Mouse (Mus musculus): ENCODE results near the gene Fancd2.

Gene Fancd2

DNA sequence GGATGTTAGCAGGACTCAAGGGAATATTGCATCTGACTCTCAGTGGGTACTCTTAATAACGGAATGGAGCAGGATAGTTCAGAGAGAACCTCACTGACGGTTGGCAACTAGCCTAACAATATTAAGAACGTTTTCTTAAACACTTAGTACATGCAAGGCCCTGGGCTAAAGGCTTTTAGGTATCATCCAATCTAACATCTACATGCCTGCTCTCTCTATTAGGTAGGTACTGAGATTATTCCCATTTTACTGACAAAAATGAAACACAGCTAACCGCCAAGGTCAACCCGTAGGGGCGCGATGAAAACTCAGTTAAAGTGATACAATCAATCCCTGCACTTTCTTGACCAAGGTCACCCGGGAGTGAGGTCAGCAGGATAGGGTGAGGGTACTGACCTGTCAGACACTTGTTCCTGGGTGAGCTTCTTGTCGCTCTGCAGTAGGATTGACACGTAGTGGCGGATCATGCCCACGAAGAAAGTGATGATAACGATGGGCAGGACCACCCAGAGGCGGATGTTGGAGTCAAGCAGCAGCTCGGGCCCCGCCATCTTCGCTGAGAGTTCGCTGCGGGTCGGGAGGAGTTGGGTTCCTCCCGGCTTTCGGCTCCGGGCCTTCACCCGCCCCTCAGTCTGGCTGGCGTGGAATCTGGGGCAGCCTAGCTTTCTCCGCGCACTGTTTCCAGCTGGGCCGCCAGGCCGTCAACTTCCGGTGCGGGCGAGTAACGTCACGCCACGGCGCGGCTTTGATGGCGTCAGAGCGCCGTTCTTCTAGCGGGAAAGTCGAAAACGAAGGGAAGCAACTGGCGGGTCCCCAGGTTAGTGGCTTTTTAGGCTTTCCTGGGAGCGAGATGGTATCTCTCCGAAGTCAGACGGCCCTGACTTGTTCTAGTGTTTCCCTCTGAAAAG is at the start of gene Fancd2, which contains the start of gene Emc3:
Fancd2 (plus strand) TSS at position 751 of the 908 bp plus-strand sequence.
Emc3 (minus strand) TSS at position 721 of the 908 bp plus-strand sequence.
- peak; percentile 95 to 96 for DNase-seq (ENCODE audit: low spot score in 2 of 2)

DNA sequence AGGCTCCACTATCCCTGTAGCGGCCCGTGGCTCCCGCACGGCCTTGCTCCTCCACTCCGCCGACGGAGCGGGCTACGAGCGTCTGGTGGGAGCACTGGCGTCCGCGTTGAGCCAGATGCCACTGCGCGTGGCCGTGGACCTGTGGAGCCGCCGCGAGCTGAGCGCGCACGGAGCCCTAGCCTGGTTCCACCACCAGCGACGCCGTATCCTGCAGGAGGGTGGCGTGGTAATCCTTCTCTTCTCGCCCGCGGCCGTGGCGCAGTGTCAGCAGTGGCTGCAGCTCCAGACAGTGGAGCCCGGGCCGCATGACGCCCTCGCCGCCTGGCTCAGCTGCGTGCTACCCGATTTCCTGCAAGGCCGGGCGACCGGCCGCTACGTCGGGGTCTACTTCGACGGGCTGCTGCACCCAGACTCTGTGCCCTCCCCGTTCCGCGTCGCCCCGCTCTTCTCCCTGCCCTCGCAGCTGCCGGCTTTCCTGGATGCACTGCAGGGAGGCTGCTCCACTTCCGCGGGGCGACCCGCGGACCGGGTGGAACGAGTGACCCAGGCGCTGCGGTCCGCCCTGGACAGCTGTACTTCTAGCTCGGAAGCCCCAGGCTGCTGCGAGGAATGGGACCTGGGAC is 48.9 kb upstream of the Fancd2 start:
- DNase-seq (ENCODE audit: low spot score in 2 of 2) = no peak

DNA sequence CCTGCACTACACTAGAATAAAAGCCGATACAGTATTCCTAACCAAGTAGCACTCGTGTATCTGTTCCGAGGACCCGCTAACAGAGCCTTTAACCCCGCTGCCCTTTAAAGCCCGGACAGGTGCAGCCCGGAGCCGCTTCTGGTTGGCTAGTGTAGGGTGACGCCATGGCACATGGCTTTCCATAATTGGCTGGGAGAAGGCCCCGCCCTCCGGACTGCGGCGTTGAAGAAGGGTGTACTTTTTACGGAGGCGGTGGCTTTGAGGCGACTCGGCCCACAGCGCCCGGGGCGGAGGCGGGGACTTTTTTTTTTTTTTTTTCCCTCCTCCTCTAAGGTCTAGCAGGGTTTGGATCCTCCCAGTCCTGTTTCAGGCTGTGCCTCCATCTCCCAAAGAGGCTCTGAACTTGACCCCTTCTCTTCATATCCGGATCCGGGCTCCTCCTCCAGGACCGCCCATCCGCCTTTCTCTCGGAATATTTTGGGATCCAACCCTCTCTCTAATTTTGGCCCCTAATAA is 48.3 kb upstream of the Fancd2 start, which contains the start of gene Creld1:
Creld1 (plus strand) TSS at position 198 of the 516 bp plus-strand sequence.
- DNase-seq (ENCODE audit: low spot score in 2 of 2) = peak; percentile 94 to 95

DNA sequence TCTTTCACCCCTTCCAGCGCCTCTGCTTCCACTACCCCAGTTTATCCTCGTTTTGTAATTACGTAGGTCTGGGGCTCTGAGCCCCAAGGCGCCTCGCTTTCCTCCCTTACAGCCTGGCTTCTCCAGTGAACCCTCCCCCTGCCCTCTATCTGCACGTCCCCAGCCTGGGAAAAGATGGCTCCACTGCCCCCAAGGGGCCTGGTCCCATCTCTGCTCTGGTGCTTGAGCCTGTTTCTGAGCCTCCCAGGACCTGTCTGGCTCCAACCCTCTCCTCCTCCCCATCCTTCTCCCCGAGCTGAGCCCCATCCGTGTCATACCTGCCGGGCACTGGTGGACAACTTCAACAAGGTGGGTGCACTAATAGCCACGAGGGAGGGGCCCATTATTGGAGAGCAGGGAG is 47.8 kb upstream of the Fancd2 start:
- no peak for DNase-seq (ENCODE audit: low spot score in 2 of 2)

DNA sequence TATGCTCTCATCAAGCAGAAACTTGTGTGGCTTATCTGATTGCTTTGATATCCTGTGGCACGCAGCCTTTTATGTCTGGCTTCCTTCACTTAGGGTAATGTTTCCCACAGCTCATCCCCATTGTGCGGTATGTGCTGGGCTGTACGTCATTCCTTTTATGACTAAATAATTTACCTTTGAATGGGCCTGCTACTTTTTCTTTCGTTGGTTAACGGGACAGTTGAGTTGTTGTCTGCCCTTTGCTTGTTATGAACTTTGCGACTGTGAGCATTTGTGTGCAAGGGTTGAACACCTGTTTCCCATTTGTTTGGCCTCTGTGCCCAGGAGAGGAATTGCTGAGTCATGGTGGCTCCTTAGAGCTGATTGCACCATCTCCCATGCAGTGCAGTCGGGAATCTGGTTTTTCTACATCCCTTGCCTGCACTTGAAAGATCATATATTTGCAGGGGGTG is 44.3 kb upstream of the Fancd2 start:
- no peak for DNase-seq (ENCODE audit: low spot score in 2 of 2)

DNA sequence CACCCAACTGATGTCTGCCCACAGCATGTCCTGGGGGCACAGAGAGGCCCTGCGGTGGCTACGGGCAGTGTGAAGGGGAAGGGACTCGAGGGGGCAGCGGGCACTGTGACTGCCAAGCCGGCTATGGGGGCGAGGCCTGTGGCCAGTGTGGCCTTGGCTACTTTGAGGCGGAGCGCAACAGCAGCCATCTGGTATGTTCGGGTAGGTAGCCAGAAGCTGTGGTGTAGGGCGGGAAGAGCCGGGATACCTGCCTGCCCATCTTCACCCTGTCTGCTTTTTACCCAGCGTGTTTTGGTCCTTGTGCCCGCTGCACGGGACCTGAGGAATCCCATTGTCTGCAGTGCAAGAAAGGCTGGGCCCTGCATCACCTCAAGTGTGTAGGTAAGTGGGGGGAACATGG is 42.1 kb upstream of the Fancd2 start:
- no peak for DNase-seq (ENCODE audit: low spot score in 2 of 2)

DNA sequence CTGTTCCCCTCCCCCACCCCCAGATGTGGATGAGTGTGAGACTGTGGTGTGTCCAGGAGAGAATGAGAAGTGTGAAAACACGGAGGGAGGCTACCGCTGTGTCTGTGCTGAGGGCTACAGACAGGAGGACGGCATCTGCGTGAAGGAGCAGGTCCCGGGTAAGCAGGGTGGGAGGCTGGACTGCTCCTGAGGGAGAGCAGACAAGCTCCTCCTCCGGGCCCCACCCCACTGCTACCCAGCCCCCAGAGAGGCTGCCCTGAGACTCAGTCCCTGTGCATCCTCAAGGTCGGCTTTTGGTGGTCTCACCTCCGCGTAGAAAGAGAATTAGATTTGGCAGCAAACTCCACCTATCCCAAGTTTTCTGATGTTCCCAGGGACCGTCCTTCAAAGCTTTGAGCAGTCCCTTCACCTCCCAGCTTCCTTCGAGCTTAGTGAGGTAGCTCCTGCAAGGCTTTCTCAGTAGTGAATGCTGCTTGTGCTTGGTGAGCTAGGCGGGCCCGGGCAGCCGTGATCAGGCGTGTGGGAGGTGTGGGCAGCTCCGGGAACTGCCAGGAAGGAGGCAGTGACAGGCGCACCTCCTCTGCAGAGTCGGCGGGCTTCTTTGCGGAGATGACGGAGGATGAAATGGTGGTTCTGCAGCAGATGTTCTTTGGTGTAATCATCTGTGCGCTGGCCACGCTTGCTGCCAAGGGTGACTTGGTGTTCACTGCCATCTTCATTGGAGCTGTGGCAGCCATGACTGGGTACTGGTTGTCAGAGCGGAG is 39.2 kb upstream of the Fancd2 start:
- peak; percentile 70 to 79 for DNase-seq (ENCODE audit: low spot score in 2 of 2)

DNA sequence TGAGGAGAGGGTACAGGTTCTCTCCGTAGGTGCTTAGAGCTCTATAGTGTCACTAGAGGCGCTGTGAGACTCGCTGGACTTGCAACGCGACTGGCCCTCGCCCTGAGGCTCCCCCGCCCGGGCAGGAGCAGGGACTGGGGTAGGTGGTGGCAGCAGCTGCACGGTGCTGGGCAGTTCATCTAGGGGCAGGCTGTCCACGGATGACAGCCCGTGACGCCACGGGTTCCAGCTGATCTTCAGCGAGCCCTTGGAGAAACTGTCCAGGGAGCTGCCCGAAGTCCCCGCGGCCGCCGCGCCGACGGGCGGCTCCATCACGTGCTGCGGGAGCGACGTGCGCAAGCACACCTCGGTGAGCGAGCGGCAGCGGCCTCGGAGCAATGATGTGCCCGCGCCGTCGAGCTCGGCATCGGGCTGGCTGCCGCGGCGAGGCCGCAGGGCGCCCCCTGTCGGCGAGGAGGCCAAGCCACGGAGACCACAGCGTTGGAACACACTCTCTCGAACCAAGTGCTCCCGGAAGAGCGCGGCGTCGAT is 37.2 kb upstream of the Fancd2 start:
- peak; percentile 53 to 57 for DNase-seq (ENCODE audit: low spot score in 2 of 2)

DNA sequence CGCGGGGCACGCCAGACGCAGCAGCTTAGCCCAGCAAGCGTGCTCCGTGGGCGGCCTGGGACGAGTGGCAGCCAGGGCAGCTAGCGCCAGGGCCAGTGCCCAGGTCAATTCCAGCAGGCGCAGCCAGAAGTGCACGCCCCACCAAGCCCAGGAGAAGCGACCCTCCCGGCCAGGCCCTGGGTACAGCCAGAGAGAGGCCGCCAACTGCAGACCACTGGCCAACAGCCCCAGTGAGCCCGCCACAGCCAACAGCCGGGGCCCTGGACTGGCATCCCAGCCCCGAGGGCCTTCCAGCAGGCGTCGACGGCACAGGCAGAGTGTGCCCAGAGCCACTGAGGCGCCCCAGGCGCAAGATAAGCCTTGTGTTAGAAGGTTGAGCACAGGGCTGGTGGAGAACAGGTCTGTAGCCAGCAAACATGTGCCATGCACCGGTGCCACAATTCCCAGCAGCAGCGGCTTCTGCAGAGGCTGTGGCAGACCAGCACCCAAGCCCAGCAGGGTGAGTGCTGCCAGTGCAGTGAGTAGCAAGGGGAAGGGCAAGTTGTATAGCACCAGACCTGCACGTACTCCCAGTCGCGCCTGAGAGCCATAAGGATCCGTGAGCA is 36.3 kb upstream of the Fancd2 start:
- no peak for DNase-seq (ENCODE audit: low spot score in 2 of 2)

DNA sequence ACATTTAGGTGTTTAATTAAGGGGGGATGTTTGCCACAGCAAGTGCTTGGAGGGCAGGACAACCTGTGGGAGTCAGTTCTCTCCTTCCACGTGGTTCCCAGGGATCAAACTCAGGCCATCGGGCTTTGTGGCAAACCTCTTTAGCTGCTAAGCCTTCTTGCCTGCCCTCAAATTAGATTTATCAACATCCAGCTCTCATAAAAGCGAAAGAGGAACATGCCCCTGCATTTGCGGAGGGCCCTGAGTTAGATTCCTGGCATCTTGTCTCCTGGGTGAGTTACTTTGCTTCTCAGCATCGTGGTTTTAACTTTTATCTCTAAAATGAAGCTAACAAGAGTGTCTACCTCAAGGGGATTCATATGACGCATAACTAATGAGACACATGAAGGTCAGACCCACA is 32.1 kb upstream of the Fancd2 start:
- no peak for DNase-seq (ENCODE audit: low spot score in 2 of 2)

DNA sequence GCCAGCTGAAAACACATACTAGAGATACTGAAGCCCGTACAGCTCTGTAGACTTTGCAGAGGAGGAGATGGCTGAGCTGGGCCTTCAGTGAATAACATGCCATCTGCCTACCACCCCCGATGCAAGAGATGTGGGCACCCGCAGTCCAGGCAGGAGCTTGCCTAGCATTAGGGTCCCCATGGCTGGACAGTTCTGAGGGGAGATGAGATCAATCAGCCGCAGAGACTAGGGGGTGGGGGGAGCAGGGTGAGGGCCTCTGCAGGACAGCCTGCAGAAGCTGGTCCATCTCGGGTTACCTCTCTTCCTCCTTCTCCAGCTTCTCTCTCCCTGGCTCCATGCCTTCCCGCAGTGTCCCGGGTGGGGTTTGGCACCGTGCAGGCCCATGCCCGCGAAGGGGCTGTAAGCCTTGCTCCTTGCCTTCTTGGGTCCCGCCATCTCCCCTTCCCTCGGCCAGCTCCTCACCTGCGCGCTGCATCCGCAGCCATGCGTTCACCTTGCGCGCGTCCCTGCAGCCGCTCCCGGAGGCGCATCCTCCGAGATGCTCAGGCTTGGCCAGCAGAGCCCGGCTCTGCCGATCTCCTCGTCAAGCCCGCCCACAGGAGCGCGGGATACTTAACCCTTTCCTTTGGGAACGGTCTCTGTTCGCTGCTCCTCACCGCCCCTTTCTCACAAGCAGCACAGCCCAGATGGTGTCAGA is 29.9 kb upstream of the Fancd2 start, which contains the start of gene Prrt3:
Prrt3 (minus strand) TSS at position 544 of the 697 bp plus-strand sequence.
- DNase-seq (ENCODE audit: low spot score in 2 of 2) = peak; percentile 78 to 84

DNA sequence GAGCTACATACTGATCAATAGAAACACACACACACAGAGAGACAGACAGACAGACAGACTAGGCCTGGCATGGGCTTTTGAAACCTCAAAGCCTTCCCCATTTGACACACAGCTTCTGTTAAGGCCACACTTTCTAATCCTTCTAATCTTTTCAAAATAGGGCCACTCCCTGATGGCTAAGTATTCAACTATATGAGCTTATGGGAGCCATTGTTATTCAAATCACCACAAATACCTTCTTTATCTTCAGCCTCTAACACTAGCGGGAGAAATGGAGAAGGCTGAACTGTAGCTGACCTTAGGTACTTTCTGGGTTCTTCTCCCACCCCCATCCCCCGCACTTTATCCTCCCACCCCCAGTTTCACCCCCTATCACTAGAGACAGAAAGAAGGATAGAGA is 28.7 kb upstream of the Fancd2 start:
- no peak for DNase-seq (ENCODE audit: low spot score in 2 of 2)

DNA sequence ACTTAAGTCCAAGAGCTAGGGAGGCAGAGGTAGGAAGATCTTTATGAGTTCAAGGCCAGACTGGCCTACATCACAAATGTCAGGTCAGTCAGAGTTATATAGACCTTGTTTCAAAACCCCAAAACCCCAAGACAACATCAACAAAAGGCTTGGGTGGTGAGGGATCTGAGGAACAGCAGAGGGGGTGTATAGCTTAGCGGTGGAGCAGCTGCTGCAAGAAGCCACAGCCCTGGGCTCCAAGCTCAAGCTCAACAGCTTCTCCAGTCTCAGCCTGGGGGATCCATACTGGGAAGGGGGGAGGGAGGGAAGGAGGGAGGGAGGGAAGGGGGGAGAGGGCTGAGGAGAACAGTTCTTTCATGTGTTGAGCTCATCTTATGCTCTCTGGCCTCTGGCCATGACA is 25.8 kb upstream of the Fancd2 start:
- no peak for DNase-seq (ENCODE audit: low spot score in 2 of 2)

DNA sequence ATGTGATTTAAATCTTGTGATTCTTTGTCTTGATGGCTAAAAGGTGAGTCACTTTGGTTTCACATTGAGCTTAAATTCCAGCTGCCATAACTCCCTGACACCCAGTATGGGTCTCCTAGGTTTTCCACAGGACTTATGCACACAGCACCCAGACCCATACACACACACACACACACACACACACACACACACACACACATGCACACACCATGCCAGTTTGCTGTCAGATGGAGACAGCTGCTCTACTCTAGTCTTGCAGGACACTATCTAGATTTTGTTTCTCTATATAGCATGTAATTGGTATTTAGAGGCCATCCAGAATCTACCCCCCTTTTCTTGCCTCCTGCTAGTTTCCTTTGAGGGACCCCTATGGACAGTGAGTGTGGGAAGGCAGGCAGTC is 24.4 kb upstream of the Fancd2 start:
- DNase-seq (ENCODE audit: low spot score in 2 of 2) = no peak

DNA sequence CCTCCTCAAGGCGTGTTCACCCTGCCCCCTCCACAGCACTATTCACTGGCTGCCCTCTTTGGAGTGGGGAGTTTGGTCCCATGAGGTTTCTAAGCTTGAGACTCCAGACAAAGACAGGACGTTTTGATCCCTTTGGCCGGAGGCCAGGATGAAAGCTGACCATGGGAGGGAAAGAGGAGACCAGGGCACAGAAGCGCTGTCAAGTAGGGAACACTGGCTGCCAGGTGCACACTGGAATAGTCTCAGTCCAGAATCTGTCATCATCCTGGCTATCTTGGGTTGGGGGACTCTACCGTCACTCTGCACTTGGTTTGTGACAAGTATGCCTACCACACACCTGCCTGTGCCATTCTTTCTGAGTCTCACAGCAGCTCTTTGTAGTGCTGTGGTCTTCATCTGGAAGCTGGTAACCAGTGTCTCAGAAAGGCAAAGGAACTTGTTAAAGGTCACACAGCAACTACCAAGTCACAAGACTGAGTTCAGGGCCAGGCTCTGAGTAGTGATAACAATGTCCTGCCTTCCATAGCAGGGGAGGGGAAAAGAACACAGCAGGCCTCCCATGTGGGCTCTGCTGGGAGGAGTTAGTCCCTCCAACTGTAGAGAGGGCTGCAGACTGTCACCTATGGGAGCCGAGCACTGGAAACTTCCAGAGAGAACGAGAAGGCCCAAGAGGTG is 23.1 kb upstream of the Fancd2 start:
- no peak for DNase-seq (ENCODE audit: low spot score in 2 of 2)

DNA sequence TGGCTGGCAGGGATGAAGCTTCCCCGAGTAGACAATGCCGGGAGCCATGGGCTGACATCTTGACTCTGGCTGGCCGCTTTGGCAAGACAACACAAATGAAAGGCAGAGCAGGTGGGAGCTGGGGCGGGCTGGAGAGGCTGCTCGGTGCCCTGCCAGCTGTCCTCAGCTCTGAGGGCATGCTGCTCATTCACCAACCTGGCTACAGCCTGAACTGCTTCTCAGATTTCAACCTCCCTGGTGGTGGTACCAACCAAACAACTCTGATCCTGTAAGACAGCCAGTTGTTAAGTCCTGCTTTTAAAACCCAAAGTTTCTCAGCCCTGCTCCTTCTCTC is 22.6 kb upstream of the Fancd2 start:
- DNase-seq (ENCODE audit: low spot score in 2 of 2) = no peak

DNA sequence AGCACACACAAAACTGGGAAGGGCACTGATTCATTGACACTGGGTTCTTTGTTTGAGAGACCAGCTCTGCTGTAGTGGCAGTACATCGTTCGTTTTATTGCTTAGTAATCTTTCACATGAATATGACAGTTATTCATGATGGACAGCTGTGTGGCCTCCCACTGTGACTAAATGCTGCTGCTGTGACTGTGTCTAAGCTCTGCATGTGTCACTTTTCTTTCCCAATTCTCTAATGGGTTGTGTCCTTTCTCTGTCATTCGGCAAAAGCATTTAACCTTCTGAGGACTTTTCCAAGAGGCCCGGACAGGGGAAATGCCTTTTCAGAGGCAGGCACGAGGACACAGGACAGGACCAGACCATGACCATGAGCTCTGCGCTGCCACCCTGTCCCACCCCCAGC is 17.5 kb upstream of the Fancd2 start:
- no peak for DNase-seq (ENCODE audit: low spot score in 2 of 2)

DNA sequence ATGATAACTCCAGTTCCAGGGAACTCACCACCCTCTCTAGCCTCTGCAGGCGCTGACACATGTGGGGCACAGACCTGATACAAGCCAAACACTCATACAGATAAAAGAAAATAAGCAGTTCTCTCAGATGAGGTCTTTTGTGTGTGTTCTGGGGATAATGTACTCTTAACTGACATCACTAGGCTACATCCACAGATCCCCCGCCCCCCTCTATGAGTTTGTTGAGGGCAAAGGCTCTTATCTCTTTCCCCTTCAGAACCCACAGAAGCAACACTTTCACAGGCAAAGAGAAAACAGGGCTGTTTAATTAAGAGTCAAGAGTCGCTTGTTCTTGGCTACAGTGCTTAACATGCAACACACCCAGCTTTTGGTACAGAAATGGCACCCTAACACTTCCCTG is 16.9 kb upstream of the Fancd2 start:
- DNase-seq (ENCODE audit: low spot score in 2 of 2) = no peak

DNA sequence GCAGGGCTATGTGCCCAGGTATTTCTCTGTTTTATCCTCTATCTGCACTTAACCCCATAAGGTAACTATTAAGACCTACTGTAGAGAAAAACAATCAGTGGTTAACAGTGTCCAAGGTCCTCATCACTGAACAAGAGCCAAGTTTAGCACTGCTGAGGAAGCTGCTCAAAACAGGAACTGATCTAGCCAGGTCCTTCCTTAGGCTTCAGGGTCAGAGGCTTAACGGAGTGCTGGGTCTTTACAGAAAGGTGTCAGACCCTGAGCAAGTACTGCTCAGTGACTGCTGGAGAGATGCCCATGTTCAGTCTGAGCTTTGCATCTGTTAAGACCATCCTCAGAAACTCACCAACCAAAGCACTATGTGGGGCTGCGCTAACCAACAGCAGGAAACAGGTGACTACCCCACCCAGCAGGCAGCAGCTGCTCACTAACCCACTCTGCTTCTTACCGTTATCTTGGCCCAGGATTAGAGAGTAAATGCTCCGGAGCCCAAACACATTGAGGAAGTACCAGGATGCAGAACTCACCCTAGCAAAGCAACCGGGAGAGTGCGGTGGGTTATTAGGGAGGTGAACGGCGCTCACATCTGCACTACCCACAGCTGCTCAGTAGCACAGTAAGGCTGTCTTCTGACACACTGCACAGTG is 13.9 kb upstream of the Fancd2 start:
- DNase-seq (ENCODE audit: low spot score in 2 of 2) = no peak

DNA sequence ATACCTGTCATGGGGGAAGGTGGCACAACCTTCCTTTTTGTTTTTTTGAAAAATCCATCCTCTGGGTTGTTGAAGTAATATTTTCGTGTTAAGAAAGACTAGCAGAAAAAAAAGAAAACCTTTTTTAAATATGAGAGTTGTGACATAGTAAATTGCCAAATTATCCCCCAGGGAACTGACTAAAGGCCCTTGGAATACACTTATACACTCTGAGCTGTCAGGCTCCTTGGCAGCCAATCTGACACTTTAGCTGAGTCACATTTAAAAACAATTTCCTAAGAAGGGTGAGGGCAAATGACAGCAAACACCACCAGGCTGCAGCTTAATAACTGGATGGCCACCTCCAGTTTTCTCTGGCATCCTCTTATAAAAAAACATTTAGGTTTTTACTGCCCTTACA is 9.2 kb upstream of the Fancd2 start:
- DNase-seq (ENCODE audit: low spot score in 2 of 2) = no peak
